Comparison of ENCODE assay signal across 22 mouse cellular contexts in the genomic region with DNA sequence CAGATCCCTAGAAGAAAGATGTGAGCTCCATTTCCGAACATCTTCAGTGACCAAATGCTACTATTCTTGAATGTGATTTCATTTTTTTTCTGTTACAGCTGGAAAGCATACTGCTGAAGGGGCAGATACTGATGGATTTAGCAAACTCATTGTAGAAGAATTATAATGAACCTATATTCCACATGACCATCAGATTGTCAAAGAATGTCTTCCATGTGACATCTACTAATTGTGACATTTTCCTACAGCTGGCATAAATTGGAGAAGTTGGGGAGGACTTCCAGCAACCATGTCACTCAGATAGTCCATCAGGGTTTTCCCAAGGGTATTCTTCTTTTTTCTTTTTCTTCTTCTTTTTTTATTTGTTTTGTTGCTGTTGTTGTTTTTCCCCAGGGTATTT.
A peak's percentile ranks its signal among the peaks of the same experiment; 100 is the strongest.
DNase-seq lines count a peak whose midpoint lies in the region; ATAC-seq lines count a peak whose summit lies in the region.
"Had no signal": no experiment of that assay in that cellular context is flagged by ENCODE, and none has a peak within 500 bp of the region (broad histone marks: within the 10 kb centered on the region; RNA-seq: fewer than 3 reads in every experiment).

No protein-coding gene starts in this region.

- no peak overlapping the region for H3K4me3 ChIP-seq in liver, embryonic 12.5 days
- H3K4me3 ChIP-seq: embryonic facial prominence, embryonic 13.5 days; embryonic facial prominence, embryonic 15.5 days; erythroblast, embryonic 14.5 days; forebrain, embryonic 10.5 days; forebrain, embryonic 12.5 days had no signal

- no peak overlapping the region for H3K27ac ChIP-seq in liver, embryonic 12.5 days
- H3K27ac ChIP-seq: embryonic facial prominence, embryonic 13.5 days; embryonic facial prominence, embryonic 15.5 days; forebrain, embryonic 10.5 days; forebrain, embryonic 12.5 days had no signal

- peak; percentile 74 for ATAC-seq in granulocyte monocyte progenitor cell, adult 5-6 weeks (replicated peaks; ENCODE audit: poor library complexity, severe bottlenecking)
- ATAC-seq in megakaryocyte progenitor cell, adult 5-6 weeks (replicated peaks; ENCODE audit: poor library complexity) = peak; percentile 65
- ATAC-seq in liver, embryonic 12.5 days = no peak
- ATAC-seq: forebrain, embryonic 14.5 days; forebrain, embryonic 16.5 days had no signal

- H3K9ac ChIP-seq in liver, embryonic 12.5 days = no peak overlapping the region
- H3K9ac ChIP-seq: embryonic facial prominence, embryonic 13.5 days; embryonic facial prominence, embryonic 15.5 days; forebrain, embryonic 12.5 days had no signal

- no peak overlapping the region for H3K4me2 ChIP-seq in liver, embryonic 12.5 days
- H3K4me2 ChIP-seq: embryonic facial prominence, embryonic 13.5 days; embryonic facial prominence, embryonic 15.5 days; forebrain, embryonic 12.5 days had no signal

- no peaks in the 10 kb centered on the region for H3K4me1 ChIP-seq in liver, embryonic 12.5 days
- H3K4me1 ChIP-seq: embryonic facial prominence, embryonic 13.5 days; embryonic facial prominence, embryonic 15.5 days; forebrain, embryonic 10.5 days; forebrain, embryonic 12.5 days had no signal

- H3K9me3 ChIP-seq in liver, embryonic 12.5 days (replicated peaks) = no peaks in the 10 kb centered on the region
- H3K9me3 ChIP-seq: embryonic facial prominence, embryonic 13.5 days; embryonic facial prominence, embryonic 15.5 days; forebrain, embryonic 10.5 days; forebrain, embryonic 12.5 days had no signal

- 65% methylated on average over 1 of the region's 1 CpGs for WGBS in liver, embryonic 12.5 days (ENCODE audit: insufficient replicate concordance)

- DNase-seq in 416B (ENCODE audit: low read depth) = peak; percentile 6
- no peak for DNase-seq in thymus, postnatal 10 days (ENCODE audit: low spot score in 2 of 2)
- no peak for DNase-seq in right cerebral cortex, postnatal 36 days (ENCODE audit: low spot score in 2 of 2)
- DNase-seq: adrenal gland, adult 2 months; adrenal gland, postnatal 10 days; adrenal gland, postnatal 25 days; cerebellum, adult 11-12 months; cerebellum, adult 2 months; cerebellum, adult 9-11 months; cerebellum, postnatal 14 days; cerebellum, postnatal 36 days; embryo, embryonic 11 days had no signal

- H3K36me3 ChIP-seq in liver, embryonic 12.5 days = no peaks in the 10 kb centered on the region
- H3K36me3 ChIP-seq: embryonic facial prominence, embryonic 13.5 days; embryonic facial prominence, embryonic 15.5 days; forebrain, embryonic 10.5 days; forebrain, embryonic 12.5 days had no signal

- H3K27me3 ChIP-seq in liver, embryonic 12.5 days (replicated peaks) = no peaks in the 10 kb centered on the region
